Mouse (Mus musculus) limb, embryonic 14.5 days (tissue): ENCODE measurements around the gene Pipox. TPM values are rescaled to one million over a fixed set of nuclear protein-coding genes. Genes with fewer than 3 reads are reported as not detected.

Experiments used
- ATAC-seq: fragments of 200-750 bp; cut with Nextera tagmentation; 2 replicates; pipeline ENCODE4 v1.8.0; 2017; ENCODE audit warnings: low read depth, moderate number of reproducible peaks, moderate TSS enrichment; ENCODE audit not compliant: low FRiP score
- DNase-seq: peaks from one replicate; pipeline ENCODE4 v3.0.0-alpha.2; 2015; ENCODE audit warnings: low spot score
- H3K27ac ChIP-seq: fragments of 300-500 bp; sonication (generic); replicated peaks from 2 replicates; pipeline ENCODE4 v1.5.1; 2014; ENCODE audit warnings: low read depth, mild to moderate bottlenecking, low read length, moderate library complexity, mixed read lengths
- H3K27me3 ChIP-seq: fragments of 300-500 bp; sonication (generic); 2 replicates; pipeline ENCODE4 v1.6.1; 2014; ENCODE audit warnings: low read length, mixed read lengths; ENCODE audit not compliant: control insufficient read depth, insufficient read depth
- H3K36me3 ChIP-seq: fragments of 300-500 bp; sonication (generic); 2 replicates; pipeline ENCODE4 v1.6.1; 2014; ENCODE audit warnings: mild to moderate bottlenecking, low read length, moderate library complexity, mixed read lengths; ENCODE audit not compliant: control insufficient read depth, insufficient read depth
- H3K4me1 ChIP-seq: fragments of 300-500 bp; sonication (generic); 2 replicates; pipeline ENCODE4 v1.6.1; 2014; ENCODE audit warnings: antibody characterized with exemption, low read length, mixed read lengths; ENCODE audit not compliant: control insufficient read depth, insufficient read depth
- H3K4me2 ChIP-seq: fragments of 300-500 bp; sonication (generic); replicated peaks from 2 replicates; pipeline ENCODE4 v1.6.1; 2014; ENCODE audit warnings: low read depth, mild to moderate bottlenecking, low read length, moderate library complexity; ENCODE audit not compliant: severe bottlenecking
- H3K4me3 ChIP-seq: fragments of 300-500 bp; sonication (generic); replicated peaks from 2 replicates; pipeline ENCODE4 v1.5.1; 2014; ENCODE audit warnings: low read length
- H3K9ac ChIP-seq: fragments of 300-500 bp; sonication (generic); 2 replicates; pipeline ENCODE4 v1.6.1; 2014; ENCODE audit warnings: mild to moderate bottlenecking, low read depth, low read length, moderate library complexity; ENCODE audit not compliant: severe bottlenecking
- H3K9me3 ChIP-seq: fragments of 300-500 bp; sonication (generic); 2 replicates; pipeline ENCODE4 v1.6.1; 2016; ENCODE audit warnings: low read length; ENCODE audit not compliant: control insufficient read depth
- POLR2A ChIP-seq: fragments of 200-500 bp; IDR thresholded peaks from 2 replicates; pipeline ENCODE4 v1.8.0; 2012; ENCODE audit warnings: inconsistent platforms, mild to moderate bottlenecking, moderate library complexity, borderline replicate concordance; ENCODE audit not compliant: insufficient read depth, insufficient read length; ENCODE audit errors: extremely low read depth
- WGBS: fragments of 180-500 bp; shearing (Covaris S2); extraction: QIAGEN DNeasy Blood & Tissue Kit; methylation state at CpG from one replicate; pipeline ENCODE4 v1.1.7; 2014; 5-methylcytosine and 5-hydroxymethylcytosine counted together
- polyA plus RNA-seq, 2 experiments: library from polyadenylated mRNA; depleted of rRNA in 1 of 2; stranded (reverse) in 1 of 2; unstranded in 1 of 2; fragments of >200 nt; fragmentation: Nextera tagmentation in 1 of 2; extraction: Ambion mirVana in 1 of 2; gene quantifications; 2 replicates each; pipeline versions ENCODE4 v1.2.1 to v1.2.3; 2012 to 2014

Pipox gene
- polyA plus RNA-seq, 2 experiments = 0.94 to 1.3 TPM

DNA sequence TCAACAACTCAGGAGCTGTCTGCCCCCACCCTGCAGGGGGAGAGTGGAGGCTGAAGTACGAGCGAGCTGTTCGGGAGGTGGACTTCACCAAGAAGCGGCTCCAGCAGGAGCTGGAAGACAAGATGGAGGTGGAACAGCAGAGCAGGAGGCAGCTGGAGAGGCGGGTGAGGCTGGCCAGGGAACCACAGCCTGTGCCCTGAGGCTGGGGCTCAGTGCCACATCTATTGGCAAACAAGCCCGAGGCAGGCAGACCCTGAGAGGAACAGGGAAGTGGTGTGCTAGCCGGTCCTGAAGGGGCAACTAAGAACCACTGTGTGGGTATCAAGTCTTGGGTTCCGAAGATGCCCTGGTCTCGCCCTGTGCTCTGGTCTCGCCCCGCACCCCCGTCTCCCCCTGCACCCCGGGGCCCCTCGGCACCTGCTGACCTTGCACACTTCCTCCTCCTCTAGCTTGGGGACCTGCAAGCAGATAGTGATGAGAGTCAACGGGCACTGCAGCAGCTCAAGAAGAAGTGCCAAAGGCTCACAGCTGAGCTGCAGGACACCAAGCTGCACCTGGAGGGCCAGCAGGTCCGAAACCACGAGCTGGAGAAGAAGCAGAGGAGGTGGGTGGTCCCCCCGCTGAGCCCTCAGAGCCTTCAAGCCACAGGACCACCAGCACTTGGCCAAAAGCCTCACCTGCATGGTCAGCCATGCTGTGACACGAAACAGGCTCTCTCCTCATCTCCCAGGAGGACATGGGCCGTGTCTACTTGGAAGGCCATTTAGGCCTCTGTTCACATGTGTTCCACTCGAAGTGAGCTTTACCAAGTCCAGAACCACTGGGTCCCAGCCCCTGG, 50.6 kb downstream of the Pipox start:
- TF ChIP-seq POLR2A = no peak
- Histone ChIP-seq H3K9me3 (no peaks in the 10 kb centered on the region), H3K9ac (no peak overlapping the region)

DNA sequence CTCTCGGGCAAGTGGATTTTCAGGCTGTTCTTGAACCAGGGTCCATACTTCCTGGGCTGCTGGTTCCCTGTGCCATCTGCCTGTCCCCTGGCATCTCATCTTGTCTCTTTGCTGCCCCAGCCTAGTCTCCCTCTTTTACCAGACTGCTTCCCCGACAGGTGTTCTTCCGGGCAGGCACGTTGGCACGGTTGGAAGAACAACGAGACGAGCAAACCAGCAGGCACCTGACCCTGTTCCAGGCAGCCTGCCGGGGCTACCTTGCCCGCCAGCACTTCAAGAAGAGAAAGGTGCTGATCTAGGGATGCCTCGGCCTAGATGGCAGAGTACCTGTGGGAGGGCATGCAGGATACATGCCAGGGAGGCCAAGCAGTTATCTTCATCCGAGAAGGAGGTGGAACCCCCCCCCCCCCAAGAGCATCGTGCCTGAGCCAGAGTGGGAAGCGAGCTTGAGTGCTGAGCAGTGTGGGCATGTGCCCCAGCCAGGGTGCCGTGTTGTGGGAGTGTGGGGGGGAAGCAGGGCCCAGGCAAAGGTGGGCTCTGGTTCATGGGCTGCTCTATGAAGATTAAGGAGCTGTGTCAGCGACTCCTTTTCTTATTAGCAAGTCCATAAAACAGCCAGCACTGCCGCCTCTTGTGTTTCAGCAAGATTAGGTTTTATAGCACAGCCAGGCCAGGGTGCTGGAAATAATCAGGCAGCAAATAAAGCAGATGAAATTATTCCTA, 53.2 kb downstream of the Pipox start:
- H3K4me1 ChIP-seq = peaks cover 8% of the 10 kb centered on the region; the same call in 1 of the 2 replicates
- no peak overlapping the region for H3K4me2 ChIP-seq
- 51% methylated on average over 16 of the region's 16 CpGs for WGBS
- H3K9me3 ChIP-seq = no peaks in the 10 kb centered on the region
- no peak for DNase-seq
- no peak for TF ChIP-seq POLR2A
- no peak overlapping the region; the same call in 1 of the 2 replicates for H3K9ac ChIP-seq
- no peak overlapping the region for H3K4me3 ChIP-seq
- H3K36me3 ChIP-seq = peaks cover 74% of the 10 kb centered on the region
- no peaks in the 10 kb centered on the region for H3K27me3 ChIP-seq
- ATAC-seq = no peak
- no peak overlapping the region for H3K27ac ChIP-seq

More for the DNA sequence above, 50.6 kb downstream of the Pipox start:
- H3K4me2 ChIP-seq = no peak overlapping the region
- peaks cover 75% of the 10 kb centered on the region for H3K36me3 ChIP-seq
- 0 out of 2 replicates have a peak, but pooled peaks cover 2% of the 10 kb centered on the region for H3K4me1 ChIP-seq
- ATAC-seq (no peak), DNase-seq (no peak)
- H3K27ac ChIP-seq = no peak overlapping the region
- H3K27me3 ChIP-seq = no peaks in the 10 kb centered on the region
- no peak overlapping the region for H3K4me3 ChIP-seq
- WGBS = 86% methylated on average over 21 of the region's 21 CpGs

DNA sequence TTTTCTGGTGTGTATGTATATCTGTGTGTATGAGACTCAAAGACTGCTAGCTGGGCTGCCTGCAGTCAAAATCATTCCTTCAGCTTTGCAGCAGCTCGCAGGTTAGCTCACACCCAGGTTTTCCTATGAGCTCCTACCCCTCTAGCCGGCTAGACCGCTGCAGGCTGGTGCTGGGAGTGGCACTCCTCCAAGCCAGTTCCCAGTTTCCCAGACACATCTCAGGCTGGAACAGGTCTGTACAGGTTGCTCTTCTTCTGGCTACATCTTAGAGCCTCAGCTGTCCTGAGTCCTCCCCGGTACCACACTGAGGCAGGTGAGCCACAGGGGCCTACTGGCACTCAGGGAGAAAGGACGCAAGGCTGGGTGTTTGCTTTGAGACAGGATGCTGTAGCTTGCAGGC, 56.0 kb downstream of the Pipox start:
- Histone ChIP-seq H3K9me3 (no peaks in the 10 kb centered on the region), H3K4me2 (no peak overlapping the region), H3K27me3 (no peaks in the 10 kb centered on the region), H3K9ac (no peak overlapping the region), H3K4me1 (peaks cover 8% of the 10 kb centered on the region; the same call in 1 of the 2 replicates), H3K4me3 (no peak overlapping the region), H3K36me3 (peaks cover 74% of the 10 kb centered on the region), H3K27ac (no peak overlapping the region)
- ATAC-seq (no peak), DNase-seq (no peak)
- 81% methylated on average over 5 of the region's 5 CpGs for WGBS
- no peak for TF ChIP-seq POLR2A

DNA sequence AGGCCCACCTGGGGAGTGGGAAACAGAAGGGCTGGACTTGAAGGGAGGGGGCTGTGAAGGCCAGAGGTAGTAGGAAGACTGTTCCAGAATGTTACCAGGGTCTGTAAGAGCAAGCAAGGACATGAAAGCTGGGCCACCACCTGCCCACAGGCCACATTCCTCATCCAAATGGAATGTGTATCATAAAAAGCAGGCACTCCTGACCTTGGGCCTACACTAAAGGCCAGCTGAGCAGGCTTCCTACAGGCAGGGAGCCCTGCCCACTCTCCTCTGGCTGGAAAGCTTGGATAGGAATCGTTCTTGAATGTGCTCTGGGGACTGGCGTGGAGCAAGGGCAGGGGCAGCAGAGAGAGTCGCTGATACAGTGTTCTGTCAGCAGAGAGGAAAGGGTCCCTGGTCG, 57.1 kb downstream of the Pipox start:
- Histone ChIP-seq H3K36me3 (peaks cover 71% of the 10 kb centered on the region), H3K27me3 (no peaks in the 10 kb centered on the region), H3K9ac (0 out of 2 replicates have a peak overlapping the region, but pooled peaks have one; percentile 2), H3K4me2 (no peak overlapping the region), H3K27ac (peak overlapping the region; percentile 48; the same call in 1 of the 2 replicates), H3K4me3 (no peak overlapping the region), H3K9me3 (no peaks in the 10 kb centered on the region), H3K4me1 (peaks cover 8% of the 10 kb centered on the region; the same call in 1 of the 2 replicates)
- DNase-seq = no peak
- no peak for TF ChIP-seq POLR2A
- ATAC-seq = 0 out of 2 replicates have a peak, but pooled peaks have one; percentile 20
- 36% methylated on average over 4 of the region's 4 CpGs for WGBS

DNA sequence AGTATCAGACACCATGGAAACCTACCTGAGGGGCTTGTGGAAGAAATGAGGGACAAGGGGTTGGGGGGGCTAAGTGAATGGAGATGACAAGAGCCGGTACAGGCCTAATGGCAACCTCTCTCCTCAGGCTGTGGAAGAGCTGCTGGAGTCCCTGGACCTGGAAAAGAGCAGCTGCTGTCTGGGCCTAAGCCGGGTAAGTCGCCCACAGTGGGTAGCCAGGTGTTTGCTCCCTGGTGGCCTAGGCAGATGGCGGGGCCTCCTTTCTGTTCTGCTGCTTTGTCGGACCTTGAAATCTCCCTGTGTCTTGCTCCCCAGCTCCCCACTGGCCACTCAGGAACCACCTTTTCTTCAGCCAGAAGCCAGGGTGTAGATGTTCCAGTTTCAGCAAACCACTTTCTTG, 57.6 kb downstream of the Pipox start:
- H3K4me2 ChIP-seq = no peak overlapping the region
- peaks cover 8% of the 10 kb centered on the region; the same call in 1 of the 2 replicates for H3K4me1 ChIP-seq
- no peaks in the 10 kb centered on the region for H3K9me3 ChIP-seq
- DNase-seq (no peak), ATAC-seq (0 out of 2 replicates have a peak, but pooled peaks have one; percentile 47)
- 42% methylated on average over 5 of the region's 5 CpGs for WGBS
- H3K4me3 ChIP-seq = no peak overlapping the region
- H3K27ac ChIP-seq = peak overlapping the region; percentile 48; the same call in 1 of the 2 replicates
- 0 out of 2 replicates have a peak overlapping the region, but pooled peaks have one; percentile 2 for H3K9ac ChIP-seq
- TF ChIP-seq POLR2A = no peak
- H3K36me3 ChIP-seq = peaks cover 66% of the 10 kb centered on the region
- H3K27me3 ChIP-seq = no peaks in the 10 kb centered on the region
